Mouse (Mus musculus) brain, adult 2 months (tissue): ENCODE data around the gene Adrm1.

ENCODE experiments used
- DNase-seq: peaks from one replicate; pipeline ENCODE4 v3.0.0; 2011; ENCODE audit warnings: low read depth, low spot score

The Adrm1 gene

GRCm38 (mm10) chr2:180184752-180185109, 13.4 kb downstream of the Adrm1 start:
- no peak for DNase-seq

GRCm38 (mm10) chr2:180185686-180186085, 14.4 kb downstream of the Adrm1 start:
- DNase-seq, result no peak

- DNase-seq, result peak; percentile 39
Observed at GRCm38 (mm10) chr2:180187362-180187761, 16.1 kb downstream of the Adrm1 start.

- no peak for DNase-seq
Observed at GRCm38 (mm10) chr2:180196610-180197322, 25.5 kb downstream of the Adrm1 start.

- no peak for DNase-seq
Observed at GRCm38 (mm10) chr2:180197323-180198037, 26.2 kb downstream of the Adrm1 start.

- DNase-seq, result no peak
Observed at GRCm38 (mm10) chr2:180198782-180199181, 27.5 kb downstream of the Adrm1 start.

GRCm38 (mm10) chr2:180200681-180201080, 29.4 kb downstream of the Adrm1 start:
- DNase-seq, result no peak

GRCm38 (mm10) chr2:180201303-180201702, 30.0 kb downstream of the Adrm1 start:
- DNase-seq, result no peak

- no peak for DNase-seq
Observed at GRCm38 (mm10) chr2:180202263-180202662, 31.0 kb downstream of the Adrm1 start.

GRCm38 (mm10) chr2:180202805-180203204, 31.5 kb downstream of the Adrm1 start:
- no peak for DNase-seq

GRCm38 (mm10) chr2:180204501-180204900, 33.2 kb downstream of the Adrm1 start:
- no peak for DNase-seq

- DNase-seq, result peak; percentile 53
Observed at GRCm38 (mm10) chr2:180205083-180205955, 34.0 kb downstream of the Adrm1 start.

- DNase-seq, result peak; percentile 37
Observed at GRCm38 (mm10) chr2:180205956-180206280, 34.6 kb downstream of the Adrm1 start.

GRCm38 (mm10) chr2:180207840-180208239, 36.6 kb downstream of the Adrm1 start:
- peak; percentile 26 for DNase-seq

- DNase-seq, result no peak
Observed at GRCm38 (mm10) chr2:180208976-180209375, 37.7 kb downstream of the Adrm1 start.

- no peak for DNase-seq
Observed at GRCm38 (mm10) chr2:180212255-180212654, 41.0 kb downstream of the Adrm1 start.

- DNase-seq, result no peak
Observed at GRCm38 (mm10) chr2:180214352-180214978, 43.2 kb downstream of the Adrm1 start.

- no peak for DNase-seq
Observed at GRCm38 (mm10) chr2:180215011-180215461, 43.8 kb downstream of the Adrm1 start.

GRCm38 (mm10) chr2:180215951-180216350, 44.7 kb downstream of the Adrm1 start:
- DNase-seq, result no peak

GRCm38 (mm10) chr2:180216921-180217320, 45.6 kb downstream of the Adrm1 start:
- DNase-seq, result no peak

GRCm38 (mm10) chr2:180217587-180217986, 46.3 kb downstream of the Adrm1 start:
- no peak for DNase-seq

GRCm38 (mm10) chr2:180218241-180218640, 47.0 kb downstream of the Adrm1 start:
- no peak for DNase-seq
